Mouse (Mus musculus) frontal cortex, postnatal 10 days (tissue): ENCODE measurements around the gene Vmn1r128.
"Not testable (repeated sequence)": the region's sequence is repeated elsewhere in the genome, so short reads cannot be mapped to it uniquely, and the experiment has no call there.

Experiments
- DNase-seq, 2 experiments: peaks; one replicate each; pipeline ENCODE4 v3.0.0; 2022; ENCODE audit warnings: low spot score in 2 of 2, mixed read lengths in 1 of 2

Gene Vmn1r128

GRCm38 (mm10) chr7:21349073-21349472 is at the start of gene Vmn1r128:
Gene Vmn1r128, plus strand, starts transcription at chr7:21349373.
- DNase-seq = not testable (repeated sequence)

DNA sequence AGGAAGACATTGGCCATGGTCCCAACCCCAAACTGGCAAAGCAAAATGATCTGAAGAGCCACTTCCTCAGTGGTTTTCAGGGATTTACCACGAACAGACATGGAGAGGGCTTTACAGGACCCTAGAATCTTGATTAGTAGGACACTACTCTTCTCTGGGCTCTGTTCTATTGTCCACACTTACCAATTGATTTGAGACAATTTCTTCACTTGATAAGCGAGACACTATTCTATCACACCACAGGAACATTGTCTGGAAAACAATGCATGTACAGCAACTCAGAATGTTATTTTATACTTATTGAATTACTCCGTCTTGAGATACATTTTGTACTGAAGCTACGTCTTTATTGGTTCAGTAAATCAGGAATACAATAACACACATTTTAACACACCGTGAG is 47.8 kb upstream of the Vmn1r128 start, which contains the start of gene Vmn1r126:
TSS of gene Vmn1r126 (minus strand) at position 101 of the 400 bp plus-strand sequence.
- not testable (repeated sequence) for DNase-seq

DNA sequence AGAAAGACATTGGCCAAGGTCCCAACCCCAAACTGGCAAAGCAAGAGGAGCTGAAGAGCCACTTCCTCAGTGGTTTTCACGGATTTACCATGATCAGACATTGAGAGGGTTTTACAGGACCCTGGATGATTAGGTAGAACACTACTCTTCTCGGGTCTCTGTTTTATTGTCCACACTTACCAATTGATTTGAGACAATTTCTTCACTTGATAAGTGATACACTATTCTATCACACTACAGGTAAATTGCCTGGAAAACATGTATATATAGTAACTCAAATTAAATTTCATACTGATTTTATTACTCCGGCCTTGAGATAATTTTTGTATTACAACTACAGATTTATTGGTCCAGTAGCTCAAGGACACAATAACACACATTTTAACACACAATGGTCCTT is 29.4 kb upstream of the Vmn1r128 start, which contains the start of gene Vmn1r127:
TSS of gene Vmn1r127 (minus strand) at position 101 of the 400 bp plus-strand sequence.
- DNase-seq = not testable (repeated sequence)

- DNase-seq = not testable (repeated sequence)
These were observed 12.0 kb downstream of the Vmn1r128 start, which contains the start of gene Vmn1r129 for GRCm38 (mm10) chr7:21361191-21361590. Gene Vmn1r129, minus strand, starts transcription at chr7:21361291.
